Mouse (Mus musculus) erythroblast, embryonic 14.5 days (primary cell): ENCODE results near the gene Zfp786. TPM values are rescaled to one million over a fixed set of nuclear protein-coding genes. Genes with fewer than 3 reads are reported as not detected.
A peak's percentile ranks its signal among the peaks of the same experiment; 100 is the strongest.

Source experiments
- H3K27me3 ChIP-seq: 2 replicates; pipeline ENCODE4 v1.6.1; 2012; ENCODE audit warnings: inconsistent platforms; ENCODE audit not compliant: control insufficient read depth
- H3K36me3 ChIP-seq: 2 replicates; pipeline ENCODE4 v1.6.1; 2012; ENCODE audit warnings: mild to moderate bottlenecking, inconsistent platforms; ENCODE audit not compliant: control insufficient read depth
- H3K4me1 ChIP-seq: 2 replicates; pipeline ENCODE4 v1.6.1; 2012; ENCODE audit warnings: inconsistent platforms; ENCODE audit not compliant: control insufficient read depth
- H3K4me3 ChIP-seq: replicated peaks from 2 replicates; pipeline ENCODE3; 2012; ENCODE audit warnings: moderate library complexity, mild to moderate bottlenecking, inconsistent platforms
- H3K9me3 ChIP-seq: 2 replicates; pipeline ENCODE4 v1.6.1; 2012; ENCODE audit warnings: low read length, inconsistent platforms, mixed read lengths; ENCODE audit not compliant: control insufficient read depth
- GATA1 ChIP-seq: IDR thresholded peaks from 2 replicates; pipeline ENCODE4 v1.6.1; 2012; ENCODE audit warnings: low read length, inconsistent platforms, mixed read lengths
- TAL1 ChIP-seq: IDR thresholded peaks from 3 replicates; pipeline ENCODE4 v1.6.1; 2012; ENCODE audit warnings: low read length, inconsistent platforms, mixed read lengths
- polyA plus RNA-seq: library from polyadenylated mRNA; stranded (reverse); fragments of >175 nt; gene quantifications from 2 replicates; pipeline ENCODE4 v1.2.3, GENCODE M21; 2012

Gene Zfp786
- polyA plus RNA-seq, 1 experiment: not detected

DNA sequence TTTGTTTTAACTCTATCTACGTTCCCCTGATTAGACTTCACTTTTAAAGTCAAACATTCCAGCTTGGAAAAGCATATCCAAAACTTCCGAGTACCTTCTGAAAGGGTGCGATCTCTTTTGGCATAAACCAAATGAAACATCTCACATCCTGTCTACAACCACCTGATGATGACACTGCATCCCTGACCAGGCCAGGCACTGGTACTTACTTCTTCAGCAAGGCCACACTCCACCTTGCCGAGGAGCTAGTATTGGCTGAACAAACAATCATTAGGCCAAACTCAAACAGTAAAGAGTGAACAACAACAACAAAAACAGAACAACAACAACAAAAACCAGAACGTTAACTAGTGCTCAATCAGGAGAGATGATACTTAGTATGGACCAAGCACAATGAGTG is 19.3 kb downstream of the Zfp786 start:
- H3K27me3 ChIP-seq: no peaks in the 10 kb centered on the region
- peak overlapping the region; percentile 83 for H3K4me3 ChIP-seq
- H3K9me3 ChIP-seq: no peaks in the 10 kb centered on the region
- H3K4me1 ChIP-seq: peaks cover 36% of the 10 kb centered on the region
- H3K36me3 ChIP-seq: peaks cover 12% of the 10 kb centered on the region
- TF ChIP-seq TAL1: no peak
- TF ChIP-seq GATA1: no peak

DNA sequence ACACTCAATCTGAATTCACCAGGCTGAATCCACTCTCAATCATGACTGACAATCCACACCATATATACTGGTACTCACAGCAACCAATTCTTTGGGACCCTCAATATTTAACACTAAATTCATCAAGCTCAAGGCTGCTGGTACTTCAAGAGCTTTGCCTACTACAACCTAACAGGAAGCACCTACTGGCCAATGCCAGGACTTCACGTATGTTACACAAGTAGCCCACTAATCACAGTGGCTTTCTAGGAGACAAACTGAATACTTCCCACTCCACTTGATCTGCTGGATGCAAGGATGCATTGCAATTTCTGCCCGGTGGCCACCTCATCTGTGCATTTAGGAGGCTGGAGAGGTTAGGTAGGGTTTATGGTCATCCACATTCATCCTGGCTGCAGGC is 20.5 kb downstream of the Zfp786 start:
- H3K36me3 ChIP-seq: peaks cover 21% of the 10 kb centered on the region

DNA sequence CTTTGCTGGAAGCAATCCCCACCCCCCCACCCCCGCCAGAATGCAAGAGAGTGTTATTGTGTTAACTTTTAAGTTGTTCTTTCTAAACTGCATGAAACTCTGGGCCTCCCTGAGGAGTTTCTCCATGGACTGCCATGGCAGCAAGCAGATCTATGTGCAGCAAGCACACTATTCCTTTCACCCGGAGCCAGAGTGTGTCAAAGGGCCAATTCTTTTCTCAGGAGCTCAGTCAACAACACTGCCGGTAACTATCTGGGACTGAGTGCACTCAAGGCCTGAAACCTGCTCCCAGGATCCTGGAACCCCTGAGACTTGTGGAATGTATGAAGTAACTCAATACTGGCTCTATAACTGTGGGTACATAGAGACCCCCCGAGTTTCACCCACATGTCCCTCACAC is 21.6 kb downstream of the Zfp786 start:
- Histone ChIP-seq H3K4me3 (no peak overlapping the region), H3K27me3 (no peaks in the 10 kb centered on the region), H3K9me3 (no peaks in the 10 kb centered on the region), H3K36me3 (peaks cover 32% of the 10 kb centered on the region), H3K4me1 (peaks cover 31% of the 10 kb centered on the region)
- TF ChIP-seq TAL1: no peak
- TF ChIP-seq GATA1: no peak

More for the DNA sequence above, 20.5 kb downstream of the Zfp786 start:
- Histone ChIP-seq H3K27me3 (no peaks in the 10 kb centered on the region), H3K9me3 (no peaks in the 10 kb centered on the region), H3K4me1 (peaks cover 36% of the 10 kb centered on the region), H3K4me3 (no peak overlapping the region)
- no peak for TF ChIP-seq GATA1
- no peak for TF ChIP-seq TAL1

DNA sequence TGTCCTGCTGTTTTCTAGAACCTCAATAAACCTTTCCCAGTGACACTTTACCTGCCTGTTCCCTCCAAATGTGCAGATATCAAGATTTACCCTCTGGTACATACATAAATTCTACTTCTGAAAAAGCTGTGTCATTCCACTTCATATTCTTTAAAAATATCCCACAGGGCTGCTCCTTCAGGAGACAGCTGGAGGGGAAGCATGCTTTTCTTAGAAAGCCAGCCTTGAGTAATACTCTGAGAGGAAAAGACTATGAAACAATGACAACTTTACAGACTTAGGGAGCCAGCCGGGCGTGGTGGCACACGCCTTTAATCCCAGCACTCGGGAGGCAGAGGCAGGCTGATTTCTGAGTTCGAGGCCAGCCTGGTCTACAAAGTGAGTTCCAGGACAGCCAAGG is 22.1 kb downstream of the Zfp786 start:
- Histone ChIP-seq H3K36me3 (peaks cover 37% of the 10 kb centered on the region), H3K9me3 (no peaks in the 10 kb centered on the region), H3K27me3 (no peaks in the 10 kb centered on the region), H3K4me1 (peaks cover 28% of the 10 kb centered on the region), H3K4me3 (no peak overlapping the region)
- no peak for TF ChIP-seq TAL1
- no peak for TF ChIP-seq GATA1

DNA sequence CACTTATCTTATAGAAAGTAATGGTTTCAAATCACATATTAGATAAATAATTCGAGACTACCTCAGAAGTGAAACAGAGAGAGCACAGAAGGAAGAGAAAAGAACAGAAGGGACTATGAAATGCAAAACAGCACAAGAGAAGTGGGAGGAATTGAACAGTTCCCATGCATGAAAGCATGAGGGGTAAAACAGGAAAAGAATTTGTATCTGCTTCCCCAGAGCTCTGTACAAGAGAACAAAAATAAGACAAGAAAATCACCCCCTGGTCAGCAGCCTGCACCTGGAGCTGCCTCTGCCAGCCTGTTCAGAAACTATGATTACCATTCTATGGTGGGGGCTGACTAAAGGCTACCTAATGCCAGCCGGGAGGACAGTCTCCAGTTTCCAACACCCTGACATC is 23.2 kb downstream of the Zfp786 start:
- H3K4me1 ChIP-seq: peaks cover 20% of the 10 kb centered on the region
- H3K27me3 ChIP-seq: no peaks in the 10 kb centered on the region
- H3K9me3 ChIP-seq: no peaks in the 10 kb centered on the region
- peaks cover 49% of the 10 kb centered on the region for H3K36me3 ChIP-seq
- no peak for TF ChIP-seq TAL1
- TF ChIP-seq GATA1: no peak
- H3K4me3 ChIP-seq: no peak overlapping the region

DNA sequence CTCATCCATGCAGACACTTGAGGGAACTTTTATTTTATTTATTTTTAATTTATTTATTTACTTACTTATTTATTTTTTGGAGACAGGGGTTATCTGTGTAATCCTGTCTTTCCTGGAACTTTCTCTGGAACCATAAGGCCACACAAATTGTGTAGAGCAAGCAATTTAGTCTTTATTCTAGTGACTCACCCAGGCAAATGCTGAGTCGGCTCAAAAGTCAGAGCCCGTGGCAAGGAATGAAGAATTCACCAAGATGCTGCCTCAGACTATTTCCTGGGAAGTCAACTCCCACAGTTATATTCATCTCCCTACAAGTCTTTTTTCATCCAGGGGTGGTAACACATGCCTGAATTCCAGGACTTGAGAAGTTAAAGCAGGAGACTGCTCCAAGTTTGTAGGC is 25.1 kb downstream of the Zfp786 start:
- peaks cover 65% of the 10 kb centered on the region for H3K36me3 ChIP-seq
- TF ChIP-seq TAL1: no peak
- TF ChIP-seq GATA1: no peak
- H3K9me3 ChIP-seq: no peaks in the 10 kb centered on the region
- H3K4me3 ChIP-seq: no peak overlapping the region
- H3K27me3 ChIP-seq: no peaks in the 10 kb centered on the region
- peaks cover 6% of the 10 kb centered on the region for H3K4me1 ChIP-seq

DNA sequence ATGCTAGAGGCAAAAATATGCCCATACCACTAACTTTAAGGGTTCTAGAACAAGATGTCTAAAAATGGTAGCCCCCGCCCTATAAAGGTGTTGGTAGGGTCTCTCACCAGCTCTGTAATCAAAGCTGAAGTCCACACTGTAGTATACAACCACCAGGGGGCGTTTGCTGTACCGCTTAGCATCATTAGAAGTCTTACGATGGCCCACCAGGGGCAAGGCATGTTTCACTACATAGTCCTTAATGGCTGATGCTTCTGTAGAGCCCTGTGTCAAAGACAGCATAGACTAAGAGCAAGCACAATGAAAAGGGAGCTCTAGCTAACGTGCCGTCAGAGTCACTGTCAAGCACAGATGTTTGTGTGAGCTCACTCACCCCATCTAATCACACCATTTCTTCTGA is 31.6 kb downstream of the Zfp786 start:
- H3K27me3 ChIP-seq: no peaks in the 10 kb centered on the region
- no peak overlapping the region for H3K4me3 ChIP-seq
- H3K9me3 ChIP-seq: no peaks in the 10 kb centered on the region
- no peaks in the 10 kb centered on the region for H3K4me1 ChIP-seq
- peaks cover 75% of the 10 kb centered on the region for H3K36me3 ChIP-seq
- TF ChIP-seq GATA1: no peak
- TF ChIP-seq TAL1: no peak

DNA sequence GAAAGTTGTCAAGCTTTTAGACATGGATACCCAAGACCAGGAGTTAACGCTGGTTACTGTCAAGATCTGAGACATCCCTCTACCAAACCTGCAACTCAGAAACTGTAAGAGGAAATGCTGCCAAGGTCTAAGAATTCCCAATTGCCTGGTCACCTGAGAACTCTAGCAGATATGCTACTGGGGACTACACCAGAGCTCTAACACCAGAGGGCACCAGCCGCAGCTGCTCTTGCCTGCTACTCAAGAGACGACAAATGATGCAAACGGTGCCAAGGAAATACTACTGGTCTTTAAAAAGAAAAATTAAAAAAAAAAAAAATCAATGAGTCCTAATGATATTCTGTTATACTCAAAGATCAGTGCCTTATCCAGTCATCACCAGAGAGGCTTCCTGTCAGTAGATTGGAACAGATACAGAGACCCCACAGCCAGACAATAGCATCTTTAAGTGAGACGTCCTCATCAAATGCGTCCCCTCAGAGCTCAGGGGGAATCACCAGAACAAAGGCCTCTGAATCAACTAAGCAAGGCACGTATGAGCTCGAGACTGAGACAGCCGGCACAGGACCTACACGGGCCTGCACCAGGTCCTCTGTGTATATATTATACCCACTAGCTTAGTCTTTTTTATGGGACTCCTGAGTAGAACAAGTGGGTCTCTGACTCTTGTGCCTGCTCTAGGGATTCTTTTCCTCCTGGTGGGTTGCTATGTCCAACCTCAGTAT is 36.4 kb downstream of the Zfp786 start:
- H3K4me3 ChIP-seq: no peak overlapping the region
- H3K36me3 ChIP-seq: peaks cover 30% of the 10 kb centered on the region
- no peaks in the 10 kb centered on the region for H3K9me3 ChIP-seq
- no peak for TF ChIP-seq GATA1
- no peak for TF ChIP-seq TAL1
- no peaks in the 10 kb centered on the region for H3K27me3 ChIP-seq
- H3K4me1 ChIP-seq: peaks cover 13% of the 10 kb centered on the region

DNA sequence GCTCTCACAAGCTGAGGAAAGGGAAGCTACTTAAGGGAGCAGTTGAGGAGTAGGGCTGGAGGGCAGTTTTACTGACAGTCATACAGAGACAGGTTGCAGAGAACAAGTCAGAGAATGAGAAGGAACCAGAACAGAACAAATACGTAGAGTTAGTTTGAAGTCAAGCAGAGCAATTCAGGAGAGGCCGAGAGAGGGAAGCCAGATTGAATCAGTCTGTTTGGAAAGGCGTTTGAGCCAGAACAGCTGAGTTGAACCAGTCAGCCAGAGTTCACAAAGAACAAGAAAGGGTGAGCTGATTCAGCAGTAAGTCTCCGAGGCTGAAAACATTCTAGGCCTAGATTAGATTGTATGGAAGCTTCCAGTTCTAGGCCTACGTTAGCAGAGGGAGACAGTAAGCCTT is 37.4 kb downstream of the Zfp786 start:
- Histone ChIP-seq H3K36me3 (peaks cover 23% of the 10 kb centered on the region), H3K9me3 (no peaks in the 10 kb centered on the region), H3K4me1 (peaks cover 22% of the 10 kb centered on the region), H3K4me3 (no peak overlapping the region), H3K27me3 (no peaks in the 10 kb centered on the region)
- TF ChIP-seq TAL1 (no peak), GATA1 (no peak)

DNA sequence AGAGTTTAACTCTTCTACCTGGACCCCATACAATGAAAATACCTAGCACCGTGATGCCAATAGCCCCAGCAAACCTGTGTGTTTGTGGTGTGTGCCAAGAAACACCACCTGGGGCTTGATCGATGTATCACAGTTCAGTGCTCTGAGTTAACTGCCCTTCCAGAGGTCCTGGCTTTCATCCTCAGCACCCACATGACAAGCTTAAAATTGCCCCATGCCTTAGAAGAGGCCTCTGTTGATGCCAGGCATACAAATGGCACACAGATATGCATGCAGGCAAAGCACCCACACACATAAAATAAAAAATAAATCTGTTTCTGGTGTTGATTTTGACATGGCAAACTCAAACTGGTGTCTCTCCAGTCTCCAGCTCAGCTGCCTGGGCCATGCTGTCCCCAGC is 38.1 kb downstream of the Zfp786 start:
- no peaks in the 10 kb centered on the region for H3K27me3 ChIP-seq
- peaks cover 21% of the 10 kb centered on the region for H3K36me3 ChIP-seq
- TF ChIP-seq TAL1: no peak
- TF ChIP-seq GATA1: no peak

More for the DNA sequence above, 38.1 kb downstream of the Zfp786 start:
- Histone ChIP-seq H3K4me1 (peaks cover 24% of the 10 kb centered on the region), H3K9me3 (no peaks in the 10 kb centered on the region), H3K4me3 (no peak overlapping the region)
